Mouse (Mus musculus) midbrain, embryonic 11.5 days (tissue): Measurements from ENCODE around the gene Zfp612. TPM values are rescaled to one million over a fixed set of nuclear protein-coding genes. Genes with fewer than 3 reads are reported as not detected.

Source experiments
- ATAC-seq: fragments of 200-750 bp; cut with Nextera tagmentation; 2 replicates; pipeline ENCODE4 v1.8.0; 2017; ENCODE audit warnings: moderate TSS enrichment, moderate library complexity; ENCODE audit not compliant: low FRiP score
- DNase-seq: peaks from one replicate; pipeline ENCODE4 v3.0.0; 2015; ENCODE audit warnings: low spot score; ENCODE audit errors: missing footprints
- H3K27ac ChIP-seq: fragments of 300-500 bp; sonication (generic); 2 replicates; pipeline ENCODE4 v1.5.1; 2014; ENCODE audit warnings: low read depth, low read length
- H3K27me3 ChIP-seq: fragments of 300-500 bp; sonication (generic); 2 replicates; pipeline ENCODE4 v1.6.1; 2014; ENCODE audit warnings: mild to moderate bottlenecking, low read length, moderate library complexity, mixed read lengths; ENCODE audit not compliant: control insufficient read depth, insufficient read depth
- H3K36me3 ChIP-seq: fragments of 300-500 bp; sonication (generic); 2 replicates; pipeline ENCODE4 v1.6.1; 2014; ENCODE audit warnings: mild to moderate bottlenecking, low read length, moderate library complexity, mixed read lengths; ENCODE audit not compliant: control insufficient read depth, insufficient read depth
- H3K4me1 ChIP-seq: fragments of 300-500 bp; sonication (generic); 2 replicates; pipeline ENCODE4 v1.6.1; 2014; ENCODE audit warnings: low read length; ENCODE audit not compliant: control insufficient read depth, insufficient read depth
- H3K4me2 ChIP-seq: fragments of 300-500 bp; sonication (generic); 2 replicates; pipeline ENCODE4 v1.6.1; 2014; ENCODE audit warnings: mild to moderate bottlenecking, moderate library complexity
- H3K4me3 ChIP-seq: fragments of 300-500 bp; sonication (generic); 2 replicates; pipeline ENCODE4 v1.5.1; 2014; ENCODE audit warnings: low read depth, low read length
- H3K9ac ChIP-seq: fragments of 300-500 bp; sonication (generic); 2 replicates; pipeline ENCODE4 v1.6.1; 2014; ENCODE audit warnings: low read length
- H3K9me3 ChIP-seq: fragments of 300-500 bp; sonication (generic); 2 replicates; pipeline ENCODE4 v1.6.1; 2016; ENCODE audit warnings: low read length; ENCODE audit not compliant: control insufficient read depth
- WGBS: fragments of 180-500 bp; shearing (Covaris S2); extraction: QIAGEN DNeasy Blood & Tissue Kit; methylation state at CpG from one replicate; pipeline ENCODE4 v1.1.7; 2014; 5-methylcytosine and 5-hydroxymethylcytosine counted together
- polyA plus RNA-seq: library from polyadenylated mRNA; unstranded; fragments of >200 nt; fragmentation: Nextera tagmentation; extraction: Ambion mirVana; gene quantifications from 2 replicates; pipeline ENCODE4 v1.2.1, GENCODE M21; 2014

Zfp612 gene
- polyA plus RNA-seq, 1 experiment from 2014 or later, result 10.5 TPM

GRCm38 (mm10) chr8:110064161-110064560, 15.4 kb upstream of the Zfp612 start:
- no peaks in the 10 kb centered on the region for H3K36me3 ChIP-seq
- H3K4me1 ChIP-seq, result no peaks in the 10 kb centered on the region
- no peak for ATAC-seq
- WGBS, result 83% methylated on average over 9 of the region's 9 CpGs
- no peaks in the 10 kb centered on the region for H3K27me3 ChIP-seq
- H3K9ac ChIP-seq, result no peak overlapping the region
- H3K4me2 ChIP-seq, result no peak overlapping the region
- DNase-seq, result no peak
- no peaks in the 10 kb centered on the region for H3K9me3 ChIP-seq
- H3K4me3 ChIP-seq, result no peak overlapping the region
- H3K27ac ChIP-seq, result no peak overlapping the region

- Histone ChIP-seq H3K36me3 (no peaks in the 10 kb centered on the region), H3K9ac (no peak overlapping the region), H3K4me3 (no peak overlapping the region), H3K4me2 (no peak overlapping the region), H3K9me3 (no peaks in the 10 kb centered on the region), H3K27me3 (no peaks in the 10 kb centered on the region), H3K4me1 (no peaks in the 10 kb centered on the region), H3K27ac (no peak overlapping the region)
- DNase-seq (no peak), ATAC-seq (no peak)
- WGBS, result 93% methylated on average over 18 of the region's 18 CpGs
Observed at GRCm38 (mm10) chr8:110064606-110065365, 14.8 kb upstream of the Zfp612 start.

- Histone ChIP-seq H3K9ac (no peak overlapping the region), H3K9me3 (no peaks in the 10 kb centered on the region)
- WGBS, result 95% methylated on average over 4 of the region's 4 CpGs
Observed at GRCm38 (mm10) chr8:110065676-110066075, 13.9 kb upstream of the Zfp612 start.

GRCm38 (mm10) chr8:110069706-110070105, 9.8 kb upstream of the Zfp612 start:
- Histone ChIP-seq H3K4me2 (no peak overlapping the region), H3K9me3 (no peaks in the 10 kb centered on the region), H3K27ac (no peak overlapping the region), H3K36me3 (no peaks in the 10 kb centered on the region), H3K4me1 (no peaks in the 10 kb centered on the region), H3K27me3 (no peaks in the 10 kb centered on the region), H3K4me3 (no peak overlapping the region), H3K9ac (no peak overlapping the region)
- no peak for DNase-seq
- 92% methylated on average over 4 of the region's 4 CpGs for WGBS
- ATAC-seq, result no peak

More at GRCm38 (mm10) chr8:110065676-110066075, 13.9 kb upstream of the Zfp612 start:
- no peaks in the 10 kb centered on the region for H3K4me1 ChIP-seq
- no peaks in the 10 kb centered on the region for H3K27me3 ChIP-seq
- H3K36me3 ChIP-seq, result no peaks in the 10 kb centered on the region
- H3K27ac ChIP-seq, result no peak overlapping the region
- no peak overlapping the region for H3K4me2 ChIP-seq
- DNase-seq (no peak), ATAC-seq (no peak)
- no peak overlapping the region for H3K4me3 ChIP-seq

GRCm38 (mm10) chr8:110071600-110071999, 7.9 kb upstream of the Zfp612 start:
- Histone ChIP-seq H3K4me1 (no peaks in the 10 kb centered on the region), H3K27ac (no peak overlapping the region), H3K36me3 (no peaks in the 10 kb centered on the region), H3K9ac (no peak overlapping the region), H3K27me3 (no peaks in the 10 kb centered on the region), H3K4me2 (no peak overlapping the region), H3K9me3 (no peaks in the 10 kb centered on the region), H3K4me3 (no peak overlapping the region)
- peak; percentile 57; the same call in 1 of the 2 replicates for ATAC-seq
- 17% methylated on average over 9 of the region's 9 CpGs for WGBS
- DNase-seq, result peak; percentile 96

GRCm38 (mm10) chr8:110074496-110074895, 5.0 kb upstream of the Zfp612 start:
- WGBS, result 86% methylated on average over 8 of the region's 8 CpGs
- H3K9me3 ChIP-seq, result no peaks in the 10 kb centered on the region
- DNase-seq, result no peak

GRCm38 (mm10) chr8:110082416-110083105, 3.0 kb downstream of the Zfp612 start:
- H3K27ac ChIP-seq, result no peak overlapping the region
- no peaks in the 10 kb centered on the region for H3K9me3 ChIP-seq
- 82% methylated on average over 11 of the region's 11 CpGs for WGBS
- DNase-seq (no peak), ATAC-seq (no peak)
- no peaks in the 10 kb centered on the region for H3K27me3 ChIP-seq
- H3K36me3 ChIP-seq, result peaks cover 17% of the 10 kb centered on the region
- no peak overlapping the region for H3K9ac ChIP-seq
- no peak overlapping the region for H3K4me3 ChIP-seq
- H3K4me2 ChIP-seq, result no peak overlapping the region
- H3K4me1 ChIP-seq, result peaks cover 7% of the 10 kb centered on the region

More at GRCm38 (mm10) chr8:110074496-110074895, 5.0 kb upstream of the Zfp612 start:
- Histone ChIP-seq H3K4me1 (no peaks in the 10 kb centered on the region), H3K27me3 (no peaks in the 10 kb centered on the region), H3K9ac (no peak overlapping the region), H3K4me3 (no peak overlapping the region), H3K4me2 (no peak overlapping the region), H3K27ac (no peak overlapping the region), H3K36me3 (no peaks in the 10 kb centered on the region)
- ATAC-seq, result no peak

GRCm38 (mm10) chr8:110091869-110092268, 12.3 kb downstream of the Zfp612 start:
- Histone ChIP-seq H3K4me2 (no peak overlapping the region), H3K9ac (no peak overlapping the region), H3K4me1 (no peaks in the 10 kb centered on the region), H3K36me3 (peaks cover 21% of the 10 kb centered on the region), H3K4me3 (no peak overlapping the region), H3K9me3 (peaks cover 11% of the 10 kb centered on the region; the same call in 1 of the 2 replicates), H3K27ac (no peak overlapping the region), H3K27me3 (no peaks in the 10 kb centered on the region)
- DNase-seq, result no peak
- no peak for ATAC-seq
- WGBS, result 52% methylated on average over 1 of the region's 1 CpGs

- WGBS, result 84% methylated on average over 12 of the region's 12 CpGs
- H3K36me3 ChIP-seq, result no peaks in the 10 kb centered on the region
- no peak within 1 kb of the TSS for H3K4me2 ChIP-seq
- H3K27me3 ChIP-seq, result no peaks in the 10 kb centered on the region
- H3K27ac ChIP-seq, result no peak within 1 kb of the TSS
- H3K4me1 ChIP-seq, result no peaks in the 10 kb centered on the region
- no peak for DNase-seq
- no peak within 1 kb of the TSS for H3K9ac ChIP-seq
- H3K9me3 ChIP-seq, result no peaks in the 10 kb centered on the region
- no peak for ATAC-seq
- no peak within 1 kb of the TSS for H3K4me3 ChIP-seq
Observed at GRCm38 (mm10) chr8:110100907-110101306, 21.4 kb downstream of the Zfp612 start, which contains the start of gene Gm21964. Gene Gm21964 (plus strand): TSS chr8:110101207.
